Mouse (Mus musculus) testis, postnatal 10 days (tissue): Measurements from ENCODE around the gene Tubal3.
A peak's percentile ranks its signal among the peaks of the same experiment; 100 is the strongest.
"Not testable (repeated sequence)": the region's sequence is repeated elsewhere in the genome, so short reads cannot be mapped to it uniquely, and the experiment has no call there.

ENCODE experiments used
- DNase-seq: peaks from one replicate; pipeline ENCODE4 v3.0.0; 2021; ENCODE audit warnings: low spot score

Tubal3 gene

DNA sequence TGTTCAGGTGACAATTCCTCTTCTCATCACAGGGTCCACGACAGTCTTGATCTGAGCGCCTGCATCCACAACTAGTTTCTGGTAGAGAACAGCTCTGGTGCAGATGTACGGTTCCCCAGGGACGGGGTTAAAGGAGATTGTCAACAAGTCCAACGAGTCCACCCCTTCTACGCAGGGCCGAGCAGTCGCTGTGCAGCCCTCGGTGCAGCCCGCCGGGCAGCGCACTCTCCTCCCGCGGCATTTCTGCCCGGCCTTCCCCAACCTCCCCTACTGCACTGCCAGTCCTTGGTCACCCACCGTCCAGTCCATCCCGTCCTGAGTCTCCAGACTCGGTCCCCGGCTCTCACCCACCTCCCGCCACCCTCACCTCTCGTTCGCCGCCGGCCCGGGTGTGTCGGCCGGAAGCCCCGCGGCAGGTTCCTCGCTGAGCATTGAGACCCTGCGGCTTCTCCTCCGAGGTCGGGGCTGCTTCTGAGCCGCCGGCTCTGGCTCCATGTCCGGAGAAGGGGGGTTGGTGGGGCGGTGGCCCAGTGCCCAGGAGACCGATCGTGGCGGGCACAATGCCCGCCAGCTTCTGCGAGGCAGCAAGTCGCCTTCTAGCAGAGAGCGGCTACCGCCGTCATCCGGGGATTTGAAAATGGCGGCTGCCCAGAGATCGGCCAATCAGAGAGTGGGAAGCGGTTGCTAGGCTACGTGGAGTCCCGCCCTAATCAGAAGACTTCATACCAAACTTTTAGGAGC, at the start of gene Tubal3, which contains the start of gene Net1:
Gene Tubal3, plus strand, starts transcription at position 704 of the 741 bp plus-strand sequence.
Gene Net1, minus strand, starts transcription at position 650 of the 741 bp plus-strand sequence.
- DNase-seq, result peak; percentile 94

DNA sequence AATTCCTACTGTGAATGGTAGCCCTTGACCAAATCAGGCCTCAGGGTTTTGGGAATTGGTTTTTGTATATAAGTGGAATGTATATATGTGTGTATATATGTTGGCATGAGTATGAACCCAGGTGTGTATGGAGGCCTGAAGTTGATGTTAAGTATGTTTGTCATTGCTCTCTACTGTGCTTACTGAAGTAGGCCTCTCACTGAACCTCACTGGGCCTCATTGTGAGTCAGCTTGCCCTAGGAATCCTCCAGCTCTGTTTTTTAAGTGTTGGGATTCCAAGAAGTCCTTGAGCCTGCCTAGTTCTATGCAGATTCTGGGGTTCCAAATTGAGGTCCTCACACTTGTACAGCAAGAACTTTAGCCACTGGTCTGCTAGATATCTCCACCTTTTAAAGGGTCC, 48.2 kb upstream of the Tubal3 start:
- DNase-seq, result no peak

DNA sequence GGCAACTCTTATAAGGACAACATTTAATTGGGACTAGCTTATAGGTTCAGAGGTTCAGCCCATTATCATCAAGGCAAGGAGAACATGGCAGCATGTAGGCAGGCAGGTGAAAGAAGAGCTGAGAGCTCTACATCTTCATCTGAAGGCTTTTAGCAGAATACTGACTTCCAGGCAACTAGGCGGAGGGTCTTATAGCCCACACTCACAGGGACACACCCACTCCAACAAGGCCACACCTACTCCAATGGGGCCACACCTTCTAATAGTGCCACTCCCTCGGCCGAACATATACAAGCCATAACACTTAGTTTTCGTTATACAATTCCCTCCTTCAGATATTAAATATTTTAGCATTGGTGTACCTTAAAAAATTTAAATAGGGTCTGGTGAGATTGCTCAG, 45.2 kb upstream of the Tubal3 start:
- no peak for DNase-seq

DNA sequence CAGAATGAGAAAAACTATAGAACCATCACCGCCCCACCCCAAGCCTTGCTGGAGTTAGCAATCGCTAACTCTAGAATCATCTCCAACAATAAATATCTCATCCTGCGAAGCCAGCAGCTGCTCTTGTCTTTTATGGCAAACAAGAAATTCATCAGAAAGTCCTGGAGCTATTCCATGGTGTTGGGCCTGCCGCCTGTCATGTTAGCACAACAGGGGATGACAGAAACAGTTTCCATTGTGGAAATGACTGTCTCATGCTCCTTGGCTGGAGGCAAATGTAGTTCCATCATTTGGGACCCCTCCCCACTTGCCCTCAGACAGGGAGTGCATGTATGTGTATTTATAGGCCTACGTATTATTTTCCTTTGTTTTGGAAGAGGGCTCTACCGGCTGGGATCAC, 41.6 kb upstream of the Tubal3 start:
- DNase-seq, result no peak

DNA sequence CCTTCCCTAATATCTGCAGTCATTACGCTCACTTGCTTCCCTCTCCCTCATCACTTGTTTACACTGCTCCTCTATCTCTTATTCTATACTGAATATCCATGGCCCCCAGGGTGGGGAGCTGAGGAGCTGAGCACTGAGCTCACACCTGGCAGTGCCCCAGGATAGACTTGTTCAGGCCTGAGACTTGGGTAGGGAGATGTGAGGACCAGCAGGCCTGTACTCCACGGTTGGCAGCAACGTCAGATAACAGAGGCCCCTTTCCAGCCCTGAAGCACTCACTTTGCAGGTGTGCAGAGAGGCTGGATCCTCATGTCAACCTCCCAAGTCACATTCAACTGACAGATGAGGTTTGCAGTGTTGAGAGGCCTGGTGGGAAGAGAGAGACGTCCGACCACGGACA, 40.9 kb upstream of the Tubal3 start:
- DNase-seq, result no peak

DNA sequence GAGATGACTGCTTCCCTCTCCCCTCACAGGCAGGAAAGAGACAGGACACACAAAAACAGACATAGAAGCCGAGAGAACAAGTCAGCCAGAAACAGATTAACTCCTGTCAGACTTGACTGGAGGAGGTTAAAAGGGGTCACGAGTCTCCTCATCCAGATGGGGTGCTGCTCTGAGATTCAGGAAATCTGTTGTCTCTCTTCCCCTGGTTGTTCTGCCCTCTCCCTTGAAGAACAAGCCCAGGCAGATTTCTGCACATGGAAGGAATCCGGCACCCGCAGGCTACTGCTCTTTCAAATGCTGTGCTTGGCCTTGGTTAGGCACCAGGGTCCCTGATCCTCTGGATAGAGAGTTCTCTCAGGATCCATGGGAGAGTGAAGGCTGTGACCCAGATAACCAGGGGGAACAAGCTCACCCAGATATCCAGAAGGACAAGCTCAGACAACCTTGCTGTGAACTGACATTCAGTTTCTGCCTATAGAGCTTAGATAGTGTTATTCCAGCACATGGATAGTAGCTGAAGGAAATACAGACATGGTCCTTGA, 40.3 kb upstream of the Tubal3 start:
- DNase-seq, result no peak

DNA sequence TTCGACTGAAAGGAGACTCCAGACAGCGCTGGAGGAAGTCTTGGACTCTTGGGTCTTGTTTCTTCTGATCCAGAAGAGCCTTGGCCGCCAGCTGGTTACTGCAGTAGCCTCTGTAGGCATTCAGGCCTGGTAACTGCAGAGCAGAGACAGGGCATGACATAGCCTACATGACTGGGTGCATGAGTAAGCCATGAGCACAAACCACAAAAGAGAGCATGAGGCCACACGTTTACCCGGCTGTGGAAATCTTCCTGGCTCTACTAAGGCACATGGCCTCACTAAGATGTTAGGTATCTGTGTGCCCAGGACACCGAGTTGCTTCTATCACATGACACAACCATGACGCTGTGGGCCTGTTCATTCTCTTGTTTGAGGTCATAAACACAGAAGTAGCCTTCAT, 31.4 kb upstream of the Tubal3 start:
- DNase-seq, result no peak

DNA sequence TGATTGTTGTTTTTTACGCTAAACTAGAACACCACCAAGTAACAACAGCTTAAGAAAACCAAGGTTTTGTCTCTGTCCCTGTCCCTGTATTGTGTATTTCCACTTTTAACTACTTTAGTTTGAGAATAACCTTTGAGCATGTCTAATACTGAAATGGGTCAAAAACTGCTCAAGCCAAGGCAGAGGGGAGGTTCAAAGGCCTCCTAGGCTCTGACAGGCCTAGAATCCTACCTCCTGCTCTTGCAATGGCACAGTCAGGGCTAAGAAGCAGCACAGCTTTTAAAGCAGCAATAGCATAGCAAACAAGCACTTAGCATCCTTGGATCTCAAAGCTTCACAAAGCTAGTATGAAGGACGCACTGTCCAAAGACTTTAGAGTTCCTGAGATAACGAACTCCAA, 29.0 kb upstream of the Tubal3 start:
- DNase-seq, result no peak

DNA sequence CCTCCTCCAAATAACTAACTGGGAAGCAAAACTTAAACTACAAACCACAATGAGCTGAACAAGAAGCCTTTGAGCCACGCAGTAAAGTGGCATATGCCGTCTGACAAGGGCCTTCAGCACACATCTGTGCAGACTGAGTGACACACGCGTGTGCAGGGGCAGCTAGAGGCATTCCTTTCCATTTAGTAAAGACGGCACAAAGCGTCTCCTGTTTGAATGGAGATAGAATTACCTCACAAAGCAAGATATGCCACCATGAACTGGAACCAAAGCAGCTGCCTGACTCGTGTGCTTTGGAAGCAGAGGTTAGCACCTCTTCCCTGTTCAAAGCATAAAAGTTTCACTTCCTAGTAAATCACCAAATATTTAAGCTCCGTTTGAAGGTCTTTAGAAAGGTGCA, 28.0 kb upstream of the Tubal3 start:
- DNase-seq, result no peak

DNA sequence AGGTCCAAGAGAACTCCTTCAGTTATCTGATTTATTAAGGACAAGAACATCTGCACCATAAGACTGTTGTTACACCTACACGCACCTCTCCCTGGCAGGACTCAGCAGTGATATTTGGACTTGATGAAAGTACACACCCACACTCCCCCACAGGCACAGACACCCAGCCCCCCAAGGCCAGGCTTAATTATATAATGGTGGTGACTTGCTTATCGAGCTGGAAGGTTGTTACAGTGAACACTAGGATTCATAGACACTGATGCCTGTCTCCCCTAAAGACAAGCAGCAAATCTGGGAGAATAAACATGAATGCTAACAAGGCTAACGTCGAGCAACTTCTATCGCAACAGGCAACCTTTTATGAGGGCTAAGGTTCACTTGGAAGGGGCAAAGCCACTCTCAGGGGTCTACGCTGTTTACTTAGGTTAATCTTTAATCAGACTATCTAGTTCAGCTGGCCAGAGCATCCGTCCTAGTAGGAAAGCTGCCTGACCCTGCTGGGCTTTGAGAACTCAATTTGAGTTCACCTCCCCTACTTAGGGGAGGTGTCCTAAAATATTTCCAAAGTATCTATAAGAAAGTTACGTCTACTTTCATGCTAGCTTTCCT, 26.5 kb upstream of the Tubal3 start:
- DNase-seq, result no peak

DNA sequence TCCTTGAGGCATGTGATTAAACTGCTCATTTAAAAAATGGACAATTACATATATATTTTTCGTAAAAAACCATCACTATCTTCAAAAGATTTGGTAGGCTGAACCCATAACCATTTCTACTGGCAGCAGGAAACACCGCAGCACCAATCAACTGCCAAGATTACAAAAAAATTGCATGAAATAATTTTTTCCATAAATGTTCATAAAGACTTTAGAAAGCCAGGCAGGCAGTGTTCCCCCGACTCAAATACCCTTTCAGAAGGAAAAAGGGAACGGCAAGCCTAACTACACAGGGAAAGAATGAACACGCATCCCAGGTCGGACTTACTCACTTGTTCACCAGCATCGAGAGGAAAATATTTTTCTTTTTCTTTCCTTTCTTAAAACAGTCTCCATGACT, 25.5 kb upstream of the Tubal3 start:
- DNase-seq, result no peak

DNA sequence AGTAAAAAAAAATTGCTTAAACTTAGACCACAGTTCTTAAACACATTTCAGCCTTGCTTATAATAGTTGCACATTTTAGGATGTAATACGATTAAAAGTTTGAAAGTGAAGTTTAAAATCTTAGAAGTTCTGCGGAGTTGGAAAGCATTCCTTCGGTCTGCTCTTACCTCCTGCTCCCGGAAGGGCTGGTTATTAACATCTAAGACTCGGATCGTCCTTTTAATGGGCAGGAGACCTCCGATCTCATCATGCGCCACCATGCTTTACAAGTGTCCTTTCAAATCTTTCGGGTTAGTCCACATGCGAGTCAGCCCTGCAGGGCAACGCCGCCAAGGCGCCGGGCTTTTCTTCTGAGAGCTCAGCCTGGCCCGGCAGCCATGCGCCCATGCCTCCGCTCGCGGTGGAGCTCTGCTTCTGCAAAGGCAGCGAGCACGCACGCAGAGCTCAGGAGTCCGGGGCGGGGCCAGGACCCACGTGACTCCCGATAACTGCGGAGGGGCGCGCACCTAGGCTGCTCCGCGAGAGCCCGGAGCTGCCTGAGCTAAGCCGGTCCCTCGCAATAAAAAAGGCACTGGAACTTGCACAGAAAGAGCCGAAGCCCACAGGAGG, 24.8 kb upstream of the Tubal3 start:
- peak; percentile 94 for DNase-seq

DNA sequence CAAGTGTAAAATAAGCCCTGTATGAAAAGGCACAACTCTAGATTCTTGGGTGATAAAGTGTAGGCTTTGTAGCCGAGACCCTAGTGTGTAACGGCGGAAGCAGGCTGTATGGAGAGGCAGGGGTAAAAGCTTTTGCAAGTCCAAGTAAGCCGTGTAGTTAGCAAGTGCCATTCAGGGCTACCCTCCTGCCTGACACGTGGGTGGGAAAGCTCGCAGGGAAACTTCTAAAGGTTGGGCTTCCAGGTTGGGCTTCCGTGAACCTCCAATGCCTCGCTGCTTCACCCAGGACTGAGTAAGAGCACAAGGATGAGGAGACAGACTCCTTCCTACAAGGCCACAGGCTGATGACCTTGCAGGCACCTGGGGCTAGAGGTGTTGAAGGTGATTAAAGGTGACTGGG, 23.5 kb upstream of the Tubal3 start:
- DNase-seq, result peak; percentile 2

DNA sequence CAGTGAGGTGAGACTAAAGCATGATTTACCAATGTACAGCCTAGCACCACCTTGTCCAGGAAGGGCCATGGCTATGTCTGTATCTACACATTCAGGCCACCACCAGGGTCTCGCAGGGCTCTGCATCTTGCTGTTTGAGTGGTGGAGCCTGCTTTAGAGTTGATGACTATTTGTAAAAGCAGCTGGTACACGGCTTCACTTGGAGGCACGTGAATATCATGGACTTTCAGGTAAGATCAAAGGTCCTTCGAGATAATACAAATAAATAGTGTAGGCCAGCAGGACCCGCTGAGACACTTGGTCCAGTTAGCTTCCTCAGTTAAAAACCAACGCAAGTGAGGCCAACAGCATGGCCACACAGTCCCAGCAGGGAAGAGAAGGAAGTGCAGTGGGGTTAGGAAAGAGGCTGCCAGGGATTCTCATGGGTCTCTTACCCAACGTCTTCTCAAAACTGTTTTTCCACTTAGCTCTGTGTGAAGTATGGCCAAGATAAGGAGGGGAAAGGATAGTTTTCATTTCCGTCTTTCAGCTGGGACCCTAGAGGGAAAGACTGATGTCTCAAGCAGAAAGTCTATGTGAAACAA, 22.6 kb upstream of the Tubal3 start:
- peak; percentile 24 for DNase-seq

DNA sequence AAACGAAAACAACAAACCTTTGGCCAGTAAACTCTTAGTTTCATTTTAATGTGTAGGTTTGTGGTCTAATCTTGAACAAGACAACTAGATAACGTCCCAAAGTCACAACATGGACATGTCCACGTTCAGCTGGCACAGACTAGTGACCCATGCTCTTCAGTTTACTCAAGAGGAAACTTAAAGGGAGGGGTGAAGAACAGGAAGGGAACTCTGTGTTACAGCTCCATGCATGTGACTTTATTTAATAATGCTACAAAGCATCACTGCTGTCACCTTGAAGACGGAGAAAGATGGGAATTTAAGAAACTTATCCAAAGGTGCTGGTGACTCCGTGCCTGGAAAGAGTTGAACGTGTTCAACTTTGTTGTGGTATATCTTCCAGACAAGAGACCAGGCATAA, 22.0 kb upstream of the Tubal3 start:
- DNase-seq, result peak; percentile 13

DNA sequence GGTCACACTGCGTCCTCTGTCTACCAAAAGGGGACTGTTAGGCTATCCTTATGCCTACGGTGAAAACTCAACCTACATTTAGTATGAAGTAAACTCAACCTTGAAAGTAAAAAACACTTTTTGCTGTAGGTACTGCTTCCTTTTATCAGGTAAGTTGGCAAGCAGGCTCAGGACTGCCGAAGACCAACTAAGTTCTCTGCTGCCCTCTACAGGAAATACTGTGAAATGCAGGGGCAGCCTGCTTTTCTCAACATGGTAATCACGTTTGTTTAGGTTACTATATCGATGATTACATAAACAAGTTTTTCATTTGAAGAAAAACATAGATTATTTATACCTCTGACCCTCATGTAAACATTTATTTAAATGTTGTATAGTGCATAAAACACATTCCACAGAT, 21.2 kb upstream of the Tubal3 start:
- peak; percentile 74 for DNase-seq

DNA sequence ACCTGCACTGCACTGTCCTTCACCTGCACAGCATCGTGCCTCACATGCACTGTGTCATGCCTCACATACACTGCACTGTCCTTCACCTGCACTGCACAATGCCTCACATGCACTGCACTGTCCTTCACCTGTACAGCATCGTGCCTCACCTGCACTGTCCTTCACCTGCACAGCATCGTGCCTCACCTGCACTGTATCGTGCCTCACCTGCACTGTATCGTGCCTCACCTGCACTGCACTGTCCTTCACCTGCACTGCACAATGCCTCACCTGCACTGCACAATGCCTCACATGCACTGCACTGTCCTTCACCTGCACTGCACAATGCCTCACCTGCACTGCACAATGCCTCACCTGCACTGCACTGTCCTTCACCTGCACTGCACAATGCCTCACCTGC, 19.9 kb upstream of the Tubal3 start:
- not testable (repeated sequence) for DNase-seq

DNA sequence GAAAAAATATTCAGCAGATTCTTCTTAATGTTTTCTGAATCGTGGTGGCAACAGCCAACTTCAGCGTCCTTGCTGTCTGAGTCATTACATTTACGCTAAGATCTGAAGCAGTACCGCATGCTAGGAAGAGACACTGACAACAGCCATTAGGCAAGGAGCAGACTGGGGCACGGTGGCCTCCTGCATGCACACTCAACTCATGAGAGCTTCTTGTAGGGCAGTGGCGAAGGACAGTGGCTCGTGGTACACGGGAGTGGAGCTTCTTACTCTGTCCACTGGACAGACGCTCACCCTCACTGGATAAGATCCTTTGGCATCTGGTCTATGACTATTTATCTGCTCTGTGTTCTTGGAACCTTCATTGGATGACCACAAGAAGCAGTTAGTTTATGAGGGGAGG, 18.8 kb upstream of the Tubal3 start:
- DNase-seq, result peak; percentile 30

DNA sequence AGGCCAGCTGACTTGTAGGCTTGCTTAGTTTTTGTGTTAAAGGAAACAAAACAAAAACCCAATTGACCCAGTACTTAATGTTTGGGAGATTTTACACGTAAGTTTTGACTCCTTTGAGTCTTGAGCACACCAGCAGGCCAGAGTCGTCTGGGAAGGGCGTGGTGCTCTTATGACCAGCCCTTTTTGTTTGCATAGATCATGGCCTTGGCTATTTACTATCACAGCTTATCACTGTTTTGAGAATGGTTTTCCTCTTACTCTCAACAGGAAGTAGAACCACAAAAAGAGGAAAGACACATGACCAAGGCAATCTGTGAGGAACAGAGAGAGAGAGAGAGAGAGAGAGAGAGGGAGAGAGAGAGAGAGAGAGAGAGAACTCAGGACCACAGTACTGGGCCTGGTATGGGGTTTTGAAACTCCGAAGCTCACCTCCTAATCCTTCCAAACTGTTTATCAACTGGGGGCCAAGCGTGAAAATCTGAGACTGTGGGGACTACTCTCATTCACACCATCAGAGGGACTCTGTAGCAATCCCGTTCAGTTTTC, 10.8 kb upstream of the Tubal3 start:
- DNase-seq, result no peak

DNA sequence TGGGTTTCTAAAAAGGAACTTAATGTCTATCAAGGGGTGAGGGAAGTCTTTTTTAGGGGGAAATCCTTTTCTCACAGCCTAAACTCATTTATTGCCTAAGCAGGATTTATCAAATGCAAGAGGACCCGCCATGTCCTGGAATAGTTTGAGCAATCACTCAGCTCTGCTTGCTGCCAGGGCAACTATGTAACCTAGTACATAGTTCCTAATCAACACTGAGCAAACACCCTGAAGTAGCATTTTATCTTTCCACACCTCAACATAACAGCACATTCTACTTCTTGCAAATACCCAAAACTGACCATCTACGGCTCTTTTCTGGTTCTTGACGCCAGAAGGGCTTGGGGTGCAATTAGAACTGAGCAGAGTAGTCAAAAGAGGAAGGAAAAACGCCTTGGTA, 9.8 kb upstream of the Tubal3 start:
- no peak for DNase-seq

DNA sequence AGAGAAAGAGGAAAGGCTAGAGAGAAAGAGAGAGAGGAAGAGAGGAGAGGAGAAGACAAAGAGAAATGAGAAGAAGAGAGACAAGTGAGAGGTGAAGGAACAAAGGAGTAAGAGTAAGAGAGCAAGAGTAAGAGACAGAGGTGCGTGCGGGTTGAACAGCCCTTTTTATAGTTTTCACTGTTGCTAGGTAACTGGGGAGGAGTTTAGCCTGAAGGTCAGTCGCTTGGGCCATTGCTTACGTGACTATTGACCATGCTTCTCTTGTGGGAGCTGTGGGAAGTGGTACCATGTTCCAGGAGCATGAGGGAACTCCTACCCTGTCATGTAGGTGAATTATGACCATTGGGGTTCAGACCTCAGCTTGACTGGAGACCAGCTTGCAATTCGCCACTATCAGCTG, 7.7 kb upstream of the Tubal3 start:
- DNase-seq, result no peak

DNA sequence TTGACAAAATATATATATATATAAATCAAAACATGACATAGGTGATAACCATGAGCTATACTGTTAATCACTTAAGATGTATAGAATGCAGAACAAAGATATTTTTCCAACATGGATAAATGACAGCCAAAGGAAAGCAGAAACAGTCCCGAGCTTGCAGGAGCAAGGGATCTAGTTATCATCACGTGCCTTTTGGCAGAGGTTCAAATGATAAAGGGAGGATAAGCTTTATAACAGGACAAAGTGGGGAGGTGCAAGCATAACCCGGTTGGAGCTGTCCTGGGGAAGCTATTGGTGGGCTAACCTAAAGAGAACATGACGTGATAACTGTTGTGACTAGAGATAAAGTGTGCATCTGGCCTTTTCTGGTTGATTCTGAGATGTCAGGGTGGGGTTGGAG, 4.6 kb upstream of the Tubal3 start:
- no peak for DNase-seq

DNA sequence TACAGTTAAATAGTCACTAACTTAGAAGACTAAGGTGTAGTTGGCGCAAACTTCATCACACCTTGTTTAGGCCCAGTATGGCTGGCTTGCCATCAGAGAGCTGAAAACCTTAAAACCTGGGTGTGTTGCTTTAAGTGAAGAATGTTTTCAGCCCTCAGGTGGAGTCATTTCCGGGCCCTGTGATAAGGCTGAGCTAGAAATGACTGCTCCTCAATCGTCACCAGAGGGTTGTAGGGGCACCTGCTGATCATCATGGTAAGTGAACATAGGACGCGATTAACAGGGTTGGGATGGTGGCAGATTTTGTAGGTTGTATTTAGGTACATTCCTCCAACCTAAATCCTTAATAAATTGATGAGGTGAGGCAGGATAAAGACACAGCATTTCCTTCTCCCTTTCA, 6.4 kb downstream of the Tubal3 start:
- DNase-seq, result no peak
